Mouse (Mus musculus) E14TG2a.4 (cell line): Measurements from ENCODE around the gene BC049715.

Experiments used
- CTCF ChIP-seq: conservative IDR thresholded peaks from 2 replicates; pipeline ENCODE4 v1.5.1; 2014; ENCODE audit warnings: low read length
- NANOG ChIP-seq: IDR thresholded peaks from 2 replicates; pipeline ENCODE4 v1.6.1; 2014; ENCODE audit warnings: borderline replicate concordance, low read length, mixed read lengths

DNA sequence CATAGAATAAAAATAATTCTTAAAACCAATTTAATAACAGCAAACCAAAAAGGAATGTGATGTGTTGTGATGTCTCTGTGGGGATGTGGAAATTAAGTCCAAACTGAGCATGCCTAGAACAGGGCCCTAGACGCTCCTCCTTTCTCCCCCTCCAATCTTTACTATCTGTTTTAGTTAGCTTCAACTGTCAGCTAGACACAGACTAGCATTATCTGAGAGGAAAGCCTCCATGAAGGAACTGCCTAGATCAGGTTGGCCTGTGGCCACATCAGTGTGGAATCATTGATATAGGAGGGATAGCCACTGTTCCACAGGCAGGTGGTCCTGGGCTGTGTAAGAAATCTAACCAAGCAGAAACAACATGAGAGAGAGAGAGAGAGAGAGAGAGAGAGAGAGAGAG is 32.3 kb upstream of the BC049715 start:
- TF ChIP-seq CTCF (no peak), NANOG (no peak)
